In genomic region chr9:9606322-9606721, GRCm38 (mm10) we compare ENCODE assay signal across 15 mouse cellular contexts.
"Had no signal": no experiment of that assay in that cellular context is flagged by ENCODE, and none has a peak within 500 bp of the region (broad histone marks: within the 10 kb centered on the region; RNA-seq: fewer than 3 reads in every experiment).

No protein-coding gene starts in this region.

- H3K9ac ChIP-seq: neural tube, embryonic 15.5 days; stomach, embryonic 15.5 days had no signal

- H3K9me3 ChIP-seq: stomach, embryonic 15.5 days had no signal

- DNase-seq: retina, postnatal 1 day; right cerebral cortex, adult 18-20 months; right cerebral cortex, postnatal 14 days; right cerebral cortex, postnatal 25 days; right cerebral cortex, postnatal 4 days; spleen, adult 18-20 months; thymus, adult 18-20 months; thymus, adult 2 months; thymus, postnatal 14 days; thymus, postnatal 25 days; thymus, postnatal 36 days; thymus, postnatal 4 days had no signal

- H3K4me3 ChIP-seq: neural tube, embryonic 15.5 days; stomach, embryonic 15.5 days had no signal

- H3K4me1 ChIP-seq: neural tube, embryonic 15.5 days; stomach, embryonic 15.5 days had no signal

- H3K4me2 ChIP-seq: neural tube, embryonic 15.5 days; stomach, embryonic 15.5 days had no signal

- H3K27me3 ChIP-seq: neural tube, embryonic 15.5 days; stomach, embryonic 15.5 days had no signal

- H3K36me3 ChIP-seq: neural tube, embryonic 15.5 days; stomach, embryonic 15.5 days had no signal

- H3K27ac ChIP-seq: neural tube, embryonic 15.5 days; stomach, embryonic 15.5 days; stomach, postnatal 0 days had no signal
